Mouse (Mus musculus): ENCODE results near the gene Skap1.

The Skap1 gene

GRCm38 (mm10) chr11:96743000-96743399, 278.6 kb downstream of the Skap1 start:
- DNase-seq (ENCODE audit: low spot score in 2 of 2), result no peak

GRCm38 (mm10) chr11:96743891-96744290, 279.5 kb downstream of the Skap1 start:
- no peak for DNase-seq (ENCODE audit: low spot score in 2 of 2)

GRCm38 (mm10) chr11:96746648-96747047, 282.3 kb downstream of the Skap1 start:
- DNase-seq (ENCODE audit: low spot score in 2 of 2), result no peak

- DNase-seq (ENCODE audit: low spot score in 2 of 2), result no peak
Observed at GRCm38 (mm10) chr11:96747555-96747954, 283.2 kb downstream of the Skap1 start.

- DNase-seq (ENCODE audit: low spot score in 2 of 2), result no peak
Observed at GRCm38 (mm10) chr11:96755298-96755697, 290.9 kb downstream of the Skap1 start.

- no peak for DNase-seq (ENCODE audit: low spot score in 2 of 2)
Observed at GRCm38 (mm10) chr11:96757421-96757820, 293.0 kb downstream of the Skap1 start.

GRCm38 (mm10) chr11:96758402-96758801, 294.0 kb downstream of the Skap1 start:
- DNase-seq (ENCODE audit: low spot score in 2 of 2), result no peak

GRCm38 (mm10) chr11:96760042-96760441, 295.6 kb downstream of the Skap1 start:
- DNase-seq (ENCODE audit: low spot score in 2 of 2), result peak; percentile 52 to 59

GRCm38 (mm10) chr11:96761984-96762383, 297.6 kb downstream of the Skap1 start:
- DNase-seq (ENCODE audit: low spot score in 2 of 2), result no peak

- no peak for DNase-seq (ENCODE audit: low spot score in 2 of 2)
Observed at GRCm38 (mm10) chr11:96762742-96763470, 298.5 kb downstream of the Skap1 start.

GRCm38 (mm10) chr11:96764511-96765350, 300.3 kb downstream of the Skap1 start:
- DNase-seq (ENCODE audit: low spot score in 2 of 2), result no peak

GRCm38 (mm10) chr11:96765645-96766044, 301.3 kb downstream of the Skap1 start:
- no peak for DNase-seq (ENCODE audit: low spot score in 2 of 2)

- DNase-seq (ENCODE audit: low spot score in 2 of 2), result no peak
Observed at GRCm38 (mm10) chr11:96766555-96766954, 302.2 kb downstream of the Skap1 start.

- DNase-seq (ENCODE audit: low spot score in 2 of 2), result no peak
Observed at GRCm38 (mm10) chr11:96767096-96767495, 302.7 kb downstream of the Skap1 start.

- DNase-seq (ENCODE audit: low spot score in 2 of 2), result no peak
Observed at GRCm38 (mm10) chr11:96768240-96768639, 303.8 kb downstream of the Skap1 start.

GRCm38 (mm10) chr11:96771274-96771975, 307.0 kb downstream of the Skap1 start:
- no peak for DNase-seq (ENCODE audit: low spot score in 2 of 2)

GRCm38 (mm10) chr11:96772413-96772812, 308.0 kb downstream of the Skap1 start:
- no peak for DNase-seq (ENCODE audit: low spot score in 2 of 2)

GRCm38 (mm10) chr11:96774536-96774935, 310.1 kb downstream of the Skap1 start:
- DNase-seq (ENCODE audit: low spot score in 2 of 2), result peak in 1 of 2 experiments; percentile 37

- DNase-seq (ENCODE audit: low spot score in 2 of 2), result no peak
Observed at GRCm38 (mm10) chr11:96775063-96775462, 310.7 kb downstream of the Skap1 start.

- DNase-seq (ENCODE audit: low spot score in 2 of 2), result no peak
Observed at GRCm38 (mm10) chr11:96775665-96776064, 311.3 kb downstream of the Skap1 start.

GRCm38 (mm10) chr11:96776068-96776467, 311.7 kb downstream of the Skap1 start:
- no peak for DNase-seq (ENCODE audit: low spot score in 2 of 2)
